Mouse (Mus musculus): Measurements from ENCODE around the gene Tmem81. TPM values are rescaled to one million over a fixed set of nuclear protein-coding genes. Genes with fewer than 3 reads are reported as not detected.

Gene Tmem81
- total RNA-seq, 4 experiments from 2014 or later = 4.2 to 9.0 (median 7.1) TPM

Other genes with a start within 250 kb of the Tmem81 start
- gene Klhdc8a, start 207.6 kb upstream of the Tmem81 start, total RNA-seq (2022) = 100 to 1,000 TPM; 161 to 353 (median 258) TPM
- 10 to 100 TPM in 1 of 4 experiments, 1 to 10 TPM in 3; 3.8 to 11.9 (median 5.2) TPM for gene Nuak2, start 190.1 kb upstream of the Tmem81 start, total RNA-seq (2022)
- 10 to 100 TPM; 10.3 to 13.9 (median 12.1) TPM for gene Tmcc2, start 114.9 kb upstream of the Tmem81 start, total RNA-seq (2022)
- gene Dstyk, start 88.7 kb upstream of the Tmem81 start, total RNA-seq (2022) = 10 to 100 TPM; 24.4 to 39.9 (median 31.1) TPM
- 10 to 100 TPM; 32.1 to 49.6 (median 44.7) TPM for gene Rbbp5, start 28.9 kb upstream of the Tmem81 start, total RNA-seq (2022)
- gene Cntn2, start 37.0 kb downstream of the Tmem81 start, total RNA-seq (2022) = under 1 TPM; 0.10 to 0.34 (median 0.18) TPM
- 10 to 100 TPM in 1 of 4 experiments, 1 to 10 TPM in 3; 3.9 to 12.0 (median 7.8) TPM for gene Nfasc, start 235.6 kb downstream of the Tmem81 start, total RNA-seq (2022)